Mouse (Mus musculus) spleen, adult 12 weeks (tissue): ENCODE measurements at regions not wholly inside any gene's neighbourhood (a gene's known extent, or its start where the extent isn't known, plus 50 kb on each side); places are given as distances from the start of the nearest gene placed in this dataset.

Source experiments
- DNase-seq: peaks from one replicate; pipeline ENCODE4 v3.0.0; 2022; ENCODE audit warnings: low spot score

DNA sequence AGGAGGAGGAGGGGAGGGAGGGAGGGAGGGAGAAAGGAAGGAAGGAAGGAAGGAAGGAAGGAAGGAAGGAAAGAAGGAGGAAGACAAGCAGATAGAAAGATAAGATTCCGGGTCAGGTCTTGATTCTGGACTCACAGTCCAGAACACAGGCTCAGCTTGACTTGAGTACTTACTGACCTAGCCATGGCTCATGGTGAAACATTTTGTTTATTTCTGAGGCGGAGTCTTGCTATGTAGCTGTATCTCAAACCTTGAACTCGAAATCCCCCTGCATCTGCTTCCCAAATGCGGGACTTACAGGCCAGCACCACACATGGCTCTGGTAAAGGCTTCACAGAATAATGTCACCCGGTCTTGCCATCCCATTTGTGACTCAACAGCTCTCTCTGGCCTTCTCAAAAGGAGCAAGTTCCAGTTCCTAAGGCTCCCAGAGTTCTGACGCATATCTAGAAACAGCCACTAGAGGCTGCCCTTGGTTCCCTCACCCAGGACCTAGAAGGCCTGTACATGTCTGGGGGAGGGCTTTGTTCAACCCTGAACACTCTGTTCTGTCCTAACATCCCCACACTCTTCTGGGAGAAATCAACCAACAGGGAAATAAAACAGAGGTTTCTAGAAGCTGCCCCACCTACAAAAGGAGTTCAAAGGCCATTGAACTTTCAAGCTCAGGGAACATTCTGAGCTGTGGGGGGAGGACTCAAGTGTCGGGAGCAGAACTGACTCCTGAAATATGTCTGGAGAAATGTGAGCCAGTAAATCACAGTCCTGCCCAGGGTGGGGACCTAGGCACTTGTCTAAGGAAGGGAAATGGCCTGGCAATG, 56.2 kb upstream of the Akap13 start:
- DNase-seq = no peak

DNA sequence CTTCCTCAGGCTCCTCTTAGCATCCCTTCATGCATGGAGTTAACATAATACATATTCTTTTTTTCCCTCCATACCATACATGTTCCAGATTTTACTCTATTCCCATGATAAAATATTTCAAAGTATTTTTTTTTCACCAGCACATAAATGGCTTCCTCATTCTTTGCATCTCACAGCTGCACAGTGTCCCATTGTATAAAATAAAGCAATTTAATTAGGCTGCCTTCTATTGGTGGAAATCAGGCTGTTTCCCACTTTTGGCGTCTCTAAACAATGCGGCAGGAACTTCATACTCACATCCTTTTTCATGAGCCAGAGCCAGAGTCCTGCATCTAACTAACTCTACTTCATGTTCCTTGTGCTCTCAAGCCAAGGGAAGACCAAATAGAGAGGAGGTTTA, 54.9 kb upstream of the Akap13 start:
- DNase-seq = no peak

DNA sequence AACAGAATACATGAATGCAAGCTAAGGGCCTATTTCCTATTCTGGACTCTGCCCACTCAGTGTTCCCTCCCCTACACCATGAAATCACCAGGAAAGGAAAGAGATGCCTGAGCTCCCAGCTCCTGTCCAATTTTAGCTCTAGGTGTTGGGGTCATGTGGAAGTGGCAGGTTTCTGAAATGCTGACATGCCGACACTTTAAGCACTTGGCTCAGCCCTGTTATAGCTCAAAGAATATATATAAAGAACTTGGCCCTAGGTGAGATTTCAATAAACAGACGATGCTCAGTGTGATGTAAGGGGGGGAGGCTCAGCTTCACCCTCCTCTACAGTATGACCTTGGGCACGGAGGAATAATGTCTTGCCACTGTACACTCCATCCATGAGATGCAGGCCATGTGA, 50.4 kb upstream of the Akap13 start:
- DNase-seq = no peak
